Mouse (Mus musculus) thymus, adult 2 months (tissue): ENCODE results near the gene Prkrip1.

Experiments
- CTCF ChIP-seq: fragments of 200-500 bp; IDR thresholded peaks from 2 replicates; pipeline ENCODE4 v1.5.1; 2012; ENCODE audit warnings: mild to moderate bottlenecking, control low read depth, low read length, moderate library complexity, borderline replicate concordance; ENCODE audit not compliant: control insufficient read depth, poor library complexity, insufficient read depth; ENCODE audit errors: extremely low read depth
- POLR2A ChIP-seq: fragments of 200-500 bp; IDR thresholded peaks from 2 replicates; pipeline ENCODE4 v1.6.1; 2012; ENCODE audit warnings: mild to moderate bottlenecking, low read length, control low read depth, moderate library complexity; ENCODE audit not compliant: control insufficient read depth, poor library complexity, insufficient read depth; ENCODE audit errors: extremely low read depth

DNA sequence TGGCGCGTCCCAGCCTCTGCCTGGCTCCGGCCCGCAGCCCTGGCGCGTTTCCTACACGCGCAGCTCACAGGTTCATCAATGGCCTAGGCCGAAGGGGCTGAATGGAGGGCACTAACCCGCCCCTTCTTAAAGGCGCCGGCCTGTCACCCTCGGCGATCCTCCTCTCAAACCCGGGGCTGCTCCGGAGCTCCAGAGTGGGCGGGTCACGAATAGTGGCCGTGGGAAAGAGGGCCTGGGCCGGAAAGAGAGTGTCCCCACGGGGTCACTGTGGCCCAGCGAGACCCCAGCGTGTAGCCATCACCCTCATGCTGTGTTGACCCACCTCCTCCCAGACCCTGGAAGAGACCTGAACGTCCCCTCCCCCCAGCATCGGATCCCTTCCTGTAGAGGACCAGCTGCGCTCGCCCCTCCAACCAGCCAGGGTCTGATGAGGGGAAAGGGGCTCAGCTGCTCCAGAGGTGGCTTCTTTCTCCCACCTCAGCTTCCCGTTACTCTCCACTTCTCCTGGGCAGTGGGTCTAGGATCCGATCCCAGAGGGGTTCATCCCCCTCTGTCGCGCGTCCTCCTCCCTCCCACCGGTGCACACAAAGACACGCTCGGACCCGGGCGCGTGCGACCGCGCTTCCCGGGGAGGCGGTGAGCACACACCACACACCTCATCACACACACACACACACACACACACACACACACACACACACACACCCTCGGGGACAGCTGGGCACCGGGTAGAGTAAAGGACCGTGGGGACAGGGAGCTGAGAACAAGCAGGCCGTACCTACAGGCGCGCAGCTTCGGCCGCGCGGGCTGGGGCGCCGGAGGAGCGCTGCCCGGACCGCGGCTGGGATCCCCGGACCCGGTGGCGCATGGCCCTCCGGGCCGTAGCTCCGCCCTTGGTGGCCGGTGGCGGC lies 45.3 kb upstream of the Prkrip1 start:
- TF ChIP-seq POLR2A = no peak
- TF ChIP-seq CTCF = no peak
